23 mouse cellular contexts compared by ENCODE assay signal in genomic region chr3:102752457-102752856, GRCm38 (mm10). TPM values are rescaled to one million over a fixed set of nuclear protein-coding genes. Genes with fewer than 3 reads are reported as not detected.
DNase-seq lines count a peak whose midpoint lies in the region; ATAC-seq and TF ChIP-seq lines count a peak whose summit lies in the region.
"Had no signal": no experiment of that assay in that cellular context is flagged by ENCODE, and none has a peak within 500 bp of the region (broad histone marks: within the 10 kb centered on the region; RNA-seq: fewer than 3 reads in every experiment).

No protein-coding gene starts in this region.

- no peak for TF ChIP-seq POLR2A in heart, adult 2 months (IDR thresholded peaks at IDR 0.05; ENCODE audit: insufficient read depth, low read depth, low read length)

- H3K9me3 ChIP-seq in stomach, postnatal 0 days (ENCODE audit: control insufficient read depth, low read length): no peaks in the 10 kb centered on the region
- H3K9me3 ChIP-seq: embryonic facial prominence, embryonic 13.5 days; hindbrain, embryonic 13.5 days; liver, embryonic 12.5 days; midbrain, embryonic 13.5 days; neural tube, embryonic 13.5 days had no signal

- peaks cover 2% of the 10 kb centered on the region for H3K36me3 ChIP-seq in heart, adult 2 months (ENCODE audit: control insufficient read depth, insufficient read depth, low read length)
- no peaks in the 10 kb centered on the region for H3K36me3 ChIP-seq in stomach, postnatal 0 days (ENCODE audit: control insufficient read depth, insufficient read depth, low read length)
- H3K36me3 ChIP-seq: liver, embryonic 12.5 days had no signal

- peak overlapping the region; percentile 31; the same call in 1 of the 2 replicates for H3K27ac ChIP-seq in heart, adult 2 months
- H3K27ac ChIP-seq in layer of hippocampus, adult 2 months: no peak overlapping the region
- H3K27ac ChIP-seq in stomach, postnatal 0 days (replicated peaks): peak overlapping the region; percentile 65; the same call in 1 of the 2 replicates
- H3K27ac ChIP-seq: embryonic facial prominence, embryonic 13.5 days; hindbrain, embryonic 13.5 days; liver, embryonic 12.5 days; midbrain, embryonic 13.5 days; neural tube, embryonic 13.5 days had no signal

- no peak overlapping the region for H3K4me2 ChIP-seq in stomach, postnatal 0 days (replicated peaks; ENCODE audit: low read depth)
- H3K4me2 ChIP-seq: embryonic facial prominence, embryonic 13.5 days; hindbrain, embryonic 13.5 days; liver, embryonic 12.5 days; midbrain, embryonic 13.5 days; neural tube, embryonic 13.5 days had no signal

- TF ChIP-seq CTCF in heart, adult 2 months (IDR thresholded peaks at IDR 0.05): no peak
- TF ChIP-seq CTCF in layer of hippocampus, adult 2 months (conservative IDR thresholded peaks at IDR 0.05): peak; percentile 36
- peak; percentile 27 for TF ChIP-seq CTCF in stomach, postnatal 0 days (IDR thresholded peaks at IDR 0.05; ENCODE audit: low read depth)

- H3K27me3 ChIP-seq in heart, adult 2 months (ENCODE audit: control insufficient read depth, insufficient read depth, low read length): no peaks in the 10 kb centered on the region
- no peaks in the 10 kb centered on the region for H3K27me3 ChIP-seq in stomach, postnatal 0 days (ENCODE audit: control insufficient read depth, insufficient read depth, low read length)
- H3K27me3 ChIP-seq: embryonic facial prominence, embryonic 13.5 days; hindbrain, embryonic 13.5 days; liver, embryonic 12.5 days; midbrain, embryonic 13.5 days; neural tube, embryonic 13.5 days had no signal

- WGBS in heart, adult 2 months: 49% methylated on average over 5 of the region's 5 CpGs
- 51% methylated on average over 5 of the region's 5 CpGs for WGBS in stomach, postnatal 0 days

- DNase-seq in heart, adult 2 months: no peak
- DNase-seq in heart, adult 8-10 months (ENCODE audit: low spot score): no peak
- DNase-seq in layer of hippocampus, adult 2 months (ENCODE audit: low spot score in 2 of 2): no peak
- DNase-seq in layer of hippocampus, adult 9-10 months (ENCODE audit: low spot score): no peak
- peak; percentile 7 for DNase-seq in R1 (ENCODE audit: low read depth, low spot score)
- DNase-seq in stomach, postnatal 0 days (ENCODE audit: low spot score): peak; percentile 53
- DNase-seq in testis, postnatal 14 days (ENCODE audit: low spot score): no peak
- DNase-seq: adrenal gland, adult 8-10 months; cerebellum, adult 9-10 months; forebrain, postnatal 0 days; kidney, postnatal 4 days; lung, adult 2 months; thymus, adult 2 months had no signal

- peaks cover 15% of the 10 kb centered on the region for H3K4me1 ChIP-seq in heart, adult 2 months (ENCODE audit: control insufficient read depth, insufficient read depth, low read length)
- H3K4me1 ChIP-seq in stomach, postnatal 0 days (replicated peaks; ENCODE audit: control insufficient read depth, insufficient read depth): no peaks in the 10 kb centered on the region
- H3K4me1 ChIP-seq: neural tube, embryonic 13.5 days had no signal

- intact Hi-C loops in heart, adult 2 months (cut with DNase I): loop anchor here (5.0 kb wide), 1 partner anchor 35 kb away; no protein-coding TSS in a partner anchor

- H3K79me2 ChIP-seq in heart, adult 2 months (replicated peaks; ENCODE audit: control insufficient read depth, insufficient read depth, low read length): no peaks in the 10 kb centered on the region

- TF ChIP-seq EP300 in heart, adult 2 months (IDR thresholded peaks at IDR 0.05; ENCODE audit: insufficient read depth, low read depth, low read length): no peak
- TF ChIP-seq EP300 in stomach, postnatal 0 days (optimal IDR thresholded peaks at IDR 0.05): no peak

- peak; percentile 59 for ATAC-seq in stomach, postnatal 0 days (ENCODE audit: low FRiP score, low TSS enrichment)
- ATAC-seq: forebrain, postnatal 0 days; liver, embryonic 12.5 days; midbrain, embryonic 13.5 days had no signal

- no peak overlapping the region for H3K9ac ChIP-seq in heart, adult 2 months (ENCODE audit: low read depth, low read length)
- no peak overlapping the region for H3K9ac ChIP-seq in stomach, postnatal 0 days (ENCODE audit: low read length)
- H3K9ac ChIP-seq: embryonic facial prominence, embryonic 13.5 days; forebrain, postnatal 0 days; hindbrain, embryonic 13.5 days; liver, embryonic 12.5 days; midbrain, embryonic 13.5 days; neural tube, embryonic 13.5 days had no signal

- no peak overlapping the region for H3K4me3 ChIP-seq in heart, adult 2 months
- no peak overlapping the region for H3K4me3 ChIP-seq in layer of hippocampus, adult 2 months
- no peak overlapping the region for H3K4me3 ChIP-seq in stomach, postnatal 0 days (ENCODE audit: low read depth, low read length)
- H3K4me3 ChIP-seq: embryonic facial prominence, embryonic 13.5 days; hindbrain, embryonic 13.5 days; liver, embryonic 12.5 days; midbrain, embryonic 13.5 days; neural tube, embryonic 13.5 days had no signal

RNA-seq across cellular contexts. Expression of gene Tspan2, which starts 18.1 kb away (rescaled TPM):
- total RNA-seq in heart, adult 2 months (2021): 1 to 10 TPM; 8.4 to 9.4 TPM
- polyA plus RNA-seq in heart, adult 2 months (2012; rRNA removed): 4.2 and 9.8 TPM in 2 replicates
- total RNA-seq in heart, adult 8-10 months (2022): 10 to 100 TPM in 2 of 4 experiments, 1 to 10 TPM in 2; 5.3 to 10.6 (median 10.3) TPM
- total RNA-seq in layer of hippocampus, adult 2 months (2021): 10 to 100 TPM; 70.5 to 76.2 TPM
- 20.7 and 21.3 TPM in 2 replicates for polyA plus RNA-seq in stomach, postnatal 0 days (2015; fragmentation: Nextera tagmentation; extraction: Ambion mirVana)

RNA-seq across cellular contexts. Expression of gene Tshb, which starts 30.1 kb away (rescaled TPM):
- total RNA-seq in heart, adult 2 months (2021): not detected
- not detected in 2 replicates for polyA plus RNA-seq in heart, adult 2 months (2012; rRNA removed)
- total RNA-seq in heart, adult 8-10 months (2022): not detected
- not detected for total RNA-seq in layer of hippocampus, adult 2 months (2021)
- 0.15 and 0.30 TPM in 2 replicates for polyA plus RNA-seq in stomach, postnatal 0 days (2015; fragmentation: Nextera tagmentation; extraction: Ambion mirVana)
- total RNA-seq: adrenal gland, adult 8-10 months; forebrain, postnatal 0 days; gastrocnemius, adult 8-10 months; heart, adult 18-20 months; layer of hippocampus, postnatal 14 days; megakaryocyte, adult 5-6 weeks had no signal
- polyA plus RNA-seq: kidney, embryonic 14.5 days; liver, embryonic 12.5 days; thymus, adult 2 months had no signal

Comparison
In these comparisons a context has a peak if more than half of its experiments do, and no peak if none do; other contexts are left out.
1. DNase-seq: peak in R1 (single experiment) and stomach, postnatal 0 days (single experiment); none in heart, adult 2 months (0 of 2), heart, adult 8-10 months (single experiment), layer of hippocampus, adult 2 months (0 of 2), layer of hippocampus, adult 9-10 months (single experiment) and testis, postnatal 14 days (single experiment).
2. RNA of gene Tspan2, which starts 18.1 kb away (total RNA-seq): 70.5 to 76.2 TPM in layer of hippocampus, adult 2 months; 5.3 to 10.6 TPM in heart, adult 8-10 months and 8.4 to 9.4 TPM in heart, adult 2 months; every median in the first group is over 4 times any median in the second.